Mouse (Mus musculus): ENCODE results near the gene Kcnh2.
"Not testable (repeated sequence)": the region's sequence is repeated elsewhere in the genome, so short reads cannot be mapped to it uniquely, and the experiment has no call there.

The Kcnh2 gene

DNA sequence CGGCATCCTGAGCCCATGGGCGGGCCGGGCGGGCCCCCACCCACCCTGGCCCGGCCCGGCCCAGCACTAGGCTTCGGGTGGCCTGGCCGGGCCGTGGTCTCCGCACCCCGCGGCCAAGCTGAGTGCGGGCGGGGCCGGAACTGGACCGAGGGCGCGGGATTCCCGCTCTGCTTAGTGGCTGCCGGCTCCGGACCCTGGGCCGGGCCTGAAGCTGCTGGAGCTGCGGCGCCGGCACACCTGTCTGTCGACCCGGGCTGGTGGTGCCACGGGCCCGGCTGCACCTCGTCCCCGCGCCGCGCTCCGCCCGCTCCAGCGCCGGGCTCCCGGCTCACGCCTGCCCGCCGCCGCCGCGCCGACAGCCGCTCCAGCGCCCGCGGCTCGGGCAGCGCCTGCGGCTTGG, at the start of gene Kcnh2:
Gene Kcnh2, minus strand, starts transcription at position 327 of the 400 bp plus-strand sequence.
- no peak for DNase-seq (ENCODE audit: low spot score)

- DNase-seq (ENCODE audit: low spot score): no peak
Measured at GRCm38 (mm10) chr5:24400362-24400761, 49.0 kb upstream of the Kcnh2 start.

DNA sequence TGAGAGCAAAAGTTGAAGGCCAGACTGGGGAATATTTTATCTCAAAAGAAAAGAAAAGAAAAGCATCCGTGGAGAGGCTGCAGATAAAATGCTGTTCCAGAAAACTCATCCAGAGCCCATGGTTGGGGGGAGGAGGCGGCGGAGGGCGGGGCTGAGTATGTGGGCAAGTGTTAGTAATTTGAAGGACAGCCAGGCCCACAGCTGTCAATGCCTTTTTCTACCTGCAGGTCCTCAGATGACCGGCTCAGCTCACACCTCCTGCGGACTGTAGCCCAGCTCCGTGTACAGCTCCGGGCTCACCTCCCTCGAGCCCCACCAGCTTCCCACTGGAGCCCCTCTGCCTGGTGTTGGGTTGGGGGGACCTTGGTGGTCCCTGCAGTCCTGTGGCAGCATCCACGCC, 48.3 kb upstream of the Kcnh2 start:
- DNase-seq (ENCODE audit: low spot score): no peak

DNA sequence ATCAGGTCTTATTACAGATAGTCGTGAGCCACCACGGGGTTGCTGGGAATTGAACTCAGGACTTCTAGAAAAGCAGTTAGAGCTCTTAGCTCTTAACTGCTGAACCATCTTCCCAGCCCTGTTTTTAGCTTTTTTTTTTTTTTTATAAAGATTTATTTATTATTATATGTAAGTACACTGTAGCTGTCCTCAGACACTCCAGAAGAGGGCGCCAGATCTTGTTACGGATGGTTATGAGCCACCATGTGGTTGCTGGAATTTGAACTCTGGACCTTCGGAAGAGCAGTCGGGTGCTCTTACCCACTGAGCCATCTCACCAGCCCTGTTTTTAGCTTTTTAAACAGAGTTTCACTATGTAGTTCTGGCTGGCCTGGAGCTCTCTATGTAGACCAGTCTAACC, 44.9 kb upstream of the Kcnh2 start:
- DNase-seq (ENCODE audit: low spot score): not testable (repeated sequence)

GRCm38 (mm10) chr5:24394165-24394894, 42.9 kb upstream of the Kcnh2 start:
- peak; percentile 82 for DNase-seq (ENCODE audit: low spot score)

DNA sequence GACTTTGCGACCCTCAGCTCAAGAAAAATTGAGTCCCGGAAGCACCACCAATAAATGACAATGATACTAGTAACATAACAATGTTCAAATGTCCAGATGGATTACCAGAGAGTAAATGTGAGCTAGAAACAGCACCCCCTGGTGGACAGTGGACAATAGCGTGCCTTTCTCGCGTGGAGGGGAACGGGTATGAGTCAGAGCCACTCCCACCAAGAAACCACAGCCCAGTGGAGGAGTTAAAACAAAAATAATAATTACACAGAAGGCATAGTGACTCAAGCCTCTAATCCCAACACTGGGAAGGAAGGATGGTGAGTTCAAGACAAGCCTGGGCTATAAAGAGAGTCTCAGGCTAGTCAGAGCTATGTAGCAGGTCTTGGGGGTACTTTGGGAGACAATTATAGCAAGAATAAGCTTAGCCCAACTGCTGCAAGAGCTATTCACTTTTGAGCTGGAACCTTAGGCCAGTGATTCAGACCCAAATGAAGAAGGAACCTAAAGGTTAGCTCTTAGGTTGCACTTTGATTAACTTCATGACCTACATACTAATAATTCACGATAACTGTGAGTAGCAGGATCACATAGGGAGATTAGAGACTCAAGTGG, 42.1 kb upstream of the Kcnh2 start, which contains the start of gene Abcb8:
Gene Abcb8, plus strand, starts transcription at position 272 of the 606 bp plus-strand sequence.
- DNase-seq (ENCODE audit: low spot score): peak; percentile 56

DNA sequence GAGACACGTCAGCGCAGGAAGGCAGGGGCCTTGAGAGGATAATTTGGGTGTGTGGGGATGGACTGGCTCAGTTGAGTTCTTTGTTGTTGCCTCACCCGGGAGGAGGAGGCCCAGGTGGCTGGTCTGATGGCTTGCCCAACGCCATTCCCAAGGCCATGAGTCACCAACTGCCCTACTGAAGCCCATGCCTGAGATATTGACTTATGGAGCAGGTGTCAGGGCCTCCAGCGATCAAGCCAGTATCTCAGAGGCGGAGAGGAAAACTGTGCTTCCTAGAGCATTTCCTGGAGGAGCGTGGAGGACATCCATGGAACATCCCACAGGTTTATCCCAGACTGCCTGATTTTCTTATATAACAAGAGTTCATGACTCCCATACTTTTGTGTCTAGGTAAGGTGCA, 41.3 kb upstream of the Kcnh2 start:
- no peak for DNase-seq (ENCODE audit: low spot score)

GRCm38 (mm10) chr5:24391864-24392263, 40.5 kb upstream of the Kcnh2 start, which contains the start of gene Atg9b:
Gene Atg9b, minus strand, starts transcription at chr5:24392143.
- DNase-seq (ENCODE audit: low spot score): no peak

- no peak for DNase-seq (ENCODE audit: low spot score)
Measured at GRCm38 (mm10) chr5:24389658-24390020, 38.2 kb upstream of the Kcnh2 start.

- no peak for DNase-seq (ENCODE audit: low spot score)
Measured at GRCm38 (mm10) chr5:24389011-24389657, 37.7 kb upstream of the Kcnh2 start.

- DNase-seq (ENCODE audit: low spot score): no peak
Measured at GRCm38 (mm10) chr5:24388246-24388915, 37.0 kb upstream of the Kcnh2 start.

- DNase-seq (ENCODE audit: low spot score): peak; percentile 27
Measured at GRCm38 (mm10) chr5:24387264-24388241, 36.1 kb upstream of the Kcnh2 start.

GRCm38 (mm10) chr5:24385887-24386550, 34.6 kb upstream of the Kcnh2 start:
- no peak for DNase-seq (ENCODE audit: low spot score)

DNA sequence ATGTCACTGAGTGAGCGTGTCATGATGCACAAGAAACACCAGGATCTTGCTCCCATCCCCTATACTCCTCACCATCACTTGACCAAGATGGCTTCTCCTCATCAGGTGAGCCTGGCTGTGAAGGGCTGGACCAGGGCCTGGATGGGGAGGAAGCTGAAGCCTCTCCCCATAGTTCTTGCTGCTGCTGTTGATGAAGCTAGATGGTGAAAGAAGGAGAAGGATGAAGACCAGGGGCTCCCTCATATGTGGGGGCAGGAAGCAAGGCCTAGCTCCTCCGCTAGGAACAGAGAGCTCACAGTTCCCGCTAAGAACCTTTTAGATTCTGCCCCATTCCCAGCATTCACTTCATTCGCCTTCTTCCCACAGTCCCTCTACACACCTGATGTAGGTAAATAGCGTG, 34.0 kb upstream of the Kcnh2 start:
- DNase-seq (ENCODE audit: low spot score): no peak

DNA sequence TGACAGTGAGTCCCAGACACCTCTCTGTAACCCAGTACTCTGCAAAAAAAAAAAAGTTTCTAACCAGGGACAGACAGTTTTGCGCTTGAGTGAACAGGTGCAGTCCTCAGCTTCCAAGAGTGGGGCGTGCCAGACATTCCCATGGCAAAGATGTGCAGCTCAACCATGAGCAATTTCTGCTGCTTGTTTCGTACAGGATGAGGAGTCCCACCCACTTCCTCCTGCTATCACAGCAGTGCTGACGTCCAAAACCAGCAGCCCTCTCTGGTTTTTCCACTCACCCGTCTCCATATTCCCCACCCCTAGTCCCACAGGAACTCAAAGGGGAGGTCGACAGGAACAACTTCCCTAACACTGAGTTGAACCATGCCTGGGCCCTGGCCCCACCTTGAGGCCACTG, 33.0 kb upstream of the Kcnh2 start:
- no peak for DNase-seq (ENCODE audit: low spot score)

DNA sequence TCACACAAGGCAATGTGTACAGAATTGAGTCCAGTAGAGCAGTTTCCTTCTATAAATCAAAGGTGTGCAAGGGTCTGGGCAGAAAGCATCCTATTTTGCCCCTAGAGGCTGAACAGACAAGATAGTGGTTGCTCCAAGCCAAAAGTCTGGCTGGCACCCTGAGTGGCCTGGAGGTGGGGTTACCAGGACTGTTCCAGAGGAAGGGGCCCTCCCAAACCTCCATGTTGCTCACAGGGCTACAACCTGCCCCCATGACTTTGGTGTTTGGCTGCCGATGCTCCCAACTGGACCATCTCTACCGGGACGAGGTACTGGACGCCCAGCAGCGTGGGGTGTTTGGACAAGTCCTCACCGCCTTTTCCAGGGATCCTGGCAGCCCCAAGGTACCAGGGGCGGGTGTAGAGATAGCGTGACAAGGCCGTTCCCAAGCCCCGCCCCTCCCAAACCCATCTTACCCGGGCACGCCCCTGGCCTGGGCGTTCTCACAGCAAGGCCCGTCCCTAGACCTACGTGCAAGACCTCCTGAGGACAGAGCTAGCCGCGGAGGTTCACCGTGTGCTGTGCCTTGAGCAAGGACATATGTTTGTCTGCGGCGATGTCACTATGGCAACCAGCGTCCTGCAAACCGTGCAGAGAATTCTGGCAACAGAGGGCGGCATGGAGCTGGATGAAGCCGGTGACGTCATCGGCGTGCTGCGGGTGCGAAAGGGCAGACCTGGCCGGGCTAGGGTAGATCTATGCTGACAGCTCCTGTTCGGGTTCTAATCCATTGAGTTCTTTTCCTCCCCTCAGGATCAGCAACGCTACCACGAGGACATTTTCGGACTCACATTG, 31.8 kb upstream of the Kcnh2 start:
- peak; percentile 67 for DNase-seq (ENCODE audit: low spot score)

DNA sequence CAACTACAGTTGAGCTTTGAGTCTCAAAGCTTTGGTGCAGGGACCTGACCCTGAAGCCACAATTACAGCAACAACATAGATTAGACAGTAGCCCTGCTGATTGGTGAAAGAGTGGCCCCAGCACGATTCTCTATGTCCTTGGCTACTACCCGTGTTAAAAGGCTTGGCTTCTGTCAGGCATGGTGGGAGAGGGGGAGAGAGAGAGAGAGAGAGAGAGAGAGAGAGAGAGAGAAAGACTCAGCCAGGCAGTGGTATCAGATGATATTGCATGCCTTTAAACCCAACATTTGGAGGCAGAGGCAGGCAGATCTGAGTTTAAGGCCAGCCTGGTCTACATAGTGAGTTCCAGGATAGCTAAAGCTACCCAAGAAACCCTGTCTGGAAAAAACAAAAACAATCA, 30.6 kb upstream of the Kcnh2 start:
- no peak for DNase-seq (ENCODE audit: low spot score)

- no peak for DNase-seq (ENCODE audit: low spot score)
Measured at GRCm38 (mm10) chr5:24381486-24381885, 30.1 kb upstream of the Kcnh2 start.

DNA sequence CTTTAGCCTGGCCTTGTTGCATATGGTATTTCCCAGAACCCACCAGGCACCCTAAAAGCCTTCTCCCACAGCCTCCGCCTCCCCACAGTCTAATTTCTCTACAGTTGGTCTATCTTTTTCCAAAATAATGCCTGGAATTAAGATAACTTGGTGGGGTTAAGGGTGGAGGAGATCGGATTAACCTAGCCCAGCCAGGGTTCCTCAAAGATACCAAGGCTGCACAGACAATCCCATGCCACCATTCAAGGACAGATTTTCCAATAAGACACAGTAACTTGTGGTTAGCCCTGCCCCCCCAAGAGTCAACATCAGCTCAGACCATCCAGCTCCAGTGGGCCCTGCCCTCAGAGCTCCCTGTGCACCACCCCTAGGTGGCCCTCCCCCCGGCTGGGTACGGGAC, 29.1 kb upstream of the Kcnh2 start:
- no peak for DNase-seq (ENCODE audit: low spot score)

GRCm38 (mm10) chr5:24379501-24379900, 28.1 kb upstream of the Kcnh2 start:
- no peak for DNase-seq (ENCODE audit: low spot score)
